Mouse (Mus musculus) megakaryocyte-erythroid progenitor cell, adult 5-6 weeks (primary cell): ENCODE results near the gene Lrch4. TPM values are rescaled to one million over a fixed set of nuclear protein-coding genes. Genes with fewer than 3 reads are reported as not detected.

Experiments used
- ATAC-seq: replicated peaks from 2 replicates; pipeline ENCODE4 v1.8.0; 2016; ENCODE audit warnings: mild to moderate bottlenecking, inconsistent platforms; ENCODE audit not compliant: severe bottlenecking, poor library complexity, low FRiP score, low TSS enrichment
- total RNA-seq, 2 experiments: library from RNA; stranded (forward) in 1 of 2; stranded (reverse) in 1 of 2; fragments of 200-1000, 215-1000 nt in 1 of 2; fragments of >200 nt in 1 of 2; fragmentation: Nextera tagmentation in 1 of 2; gene quantifications; 2 replicates each; pipeline ENCODE4 v1.2.3; 2014 to 2017

The Lrch4 gene
- total RNA-seq, 2 experiments from 2014 or later: 14.7 to 79.5 TPM

DNA sequence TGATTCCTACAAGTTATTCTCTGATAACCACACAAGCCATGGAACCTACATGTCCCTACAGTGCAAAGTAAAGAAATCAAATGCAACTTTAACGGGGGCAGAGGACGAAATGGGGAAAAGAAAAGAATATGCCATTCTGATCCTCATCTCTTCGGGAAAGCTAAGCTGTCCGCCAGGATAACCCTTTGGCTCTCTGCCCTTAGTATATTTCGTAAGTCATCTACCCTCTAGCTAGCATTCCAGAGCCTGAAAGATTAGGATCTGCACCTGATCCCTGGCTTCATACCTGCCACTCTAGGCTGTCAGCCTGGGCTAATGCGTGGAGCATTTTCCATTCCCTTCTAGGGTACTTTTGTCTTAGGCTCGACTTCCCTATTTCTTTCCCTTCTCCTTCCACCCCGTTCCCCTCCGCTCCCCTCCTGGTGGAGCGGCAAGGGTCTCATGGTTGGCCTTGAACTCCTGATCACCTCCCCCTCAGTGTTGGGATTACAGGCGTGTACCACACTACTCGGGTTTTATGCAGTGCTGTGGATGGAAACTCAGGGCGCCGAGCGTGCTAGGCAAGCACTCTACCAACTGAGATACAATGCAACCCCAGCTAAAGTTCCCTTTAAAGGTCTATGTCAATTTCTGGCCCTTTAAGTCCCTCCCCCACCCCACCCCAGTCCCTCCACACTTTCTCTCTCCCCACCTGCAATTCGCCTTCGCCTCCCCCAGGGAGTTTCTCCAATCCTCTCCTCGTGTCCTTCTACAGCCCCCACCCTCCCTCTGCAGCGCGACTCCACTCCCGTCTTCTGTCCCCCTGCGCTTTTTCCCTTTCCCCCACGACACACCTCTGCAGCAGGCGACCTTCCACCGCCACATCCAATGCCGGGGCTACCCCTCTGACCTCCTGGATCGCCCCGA, 54.7 kb downstream of the Lrch4 start:
- ATAC-seq: no peak

DNA sequence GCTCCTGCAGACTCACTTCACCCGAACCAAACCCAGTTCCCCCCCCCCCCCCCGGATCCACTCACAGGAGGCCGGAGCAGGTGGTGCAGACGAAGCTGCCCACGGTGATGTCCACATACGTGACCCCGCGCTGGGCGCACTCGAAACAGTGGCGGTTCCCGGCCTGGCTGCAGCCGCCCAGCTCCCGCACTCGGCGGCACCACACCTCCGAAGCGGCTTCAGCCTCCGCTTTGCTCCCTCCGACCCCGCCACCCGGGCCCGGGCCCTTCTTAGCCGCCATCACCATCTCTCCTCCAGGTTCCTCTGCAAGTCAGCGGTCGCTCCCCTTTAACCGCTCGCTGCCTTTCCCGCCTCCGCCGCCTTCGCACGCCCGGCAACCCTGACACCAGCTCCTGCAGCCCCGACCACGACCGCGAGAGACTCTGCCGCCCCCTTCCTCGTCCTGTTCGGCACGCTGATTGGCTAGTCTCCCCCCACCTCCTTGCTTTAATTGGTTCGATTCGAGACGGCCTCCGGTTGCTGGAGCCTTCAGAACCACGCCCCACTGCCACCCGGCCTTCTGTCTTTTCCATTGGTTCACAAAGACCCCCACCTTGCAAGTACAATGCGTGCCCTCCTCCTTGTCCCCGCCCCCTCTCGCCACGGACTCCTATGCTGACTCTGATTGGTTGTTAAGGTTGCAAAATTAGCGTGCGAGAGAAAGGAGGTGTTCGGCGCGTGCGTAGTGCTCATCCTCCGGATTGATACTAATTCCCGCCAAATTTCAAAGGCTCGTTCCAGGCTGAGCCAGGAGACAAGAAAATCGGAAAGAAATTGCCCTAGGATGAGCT, 55.6 kb downstream of the Lrch4 start, which contains the start of gene Agfg2:
Gene Agfg2 (minus strand): TSS at position 433 of the 830 bp plus-strand sequence.
- ATAC-seq: peak; percentile 91

DNA sequence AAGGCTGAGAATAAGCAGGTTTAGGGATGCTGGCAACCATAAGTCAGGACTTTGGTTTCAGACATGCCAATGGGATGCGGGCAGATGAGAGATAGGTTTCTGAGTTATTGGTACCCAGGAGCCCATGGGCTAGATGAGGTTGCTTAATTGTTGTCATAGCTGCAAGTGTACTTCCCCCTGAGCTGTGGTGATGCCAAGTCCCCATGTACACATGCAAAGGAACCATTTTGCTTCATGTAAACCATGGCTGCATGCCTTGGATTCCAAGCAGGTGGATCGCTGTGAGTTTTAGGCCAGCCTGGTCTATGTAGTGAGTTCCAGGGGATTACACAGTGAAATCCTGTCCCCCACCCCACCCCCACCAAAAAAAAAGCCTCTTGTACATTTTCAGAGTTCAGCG, 56.7 kb downstream of the Lrch4 start:
- ATAC-seq: no peak

DNA sequence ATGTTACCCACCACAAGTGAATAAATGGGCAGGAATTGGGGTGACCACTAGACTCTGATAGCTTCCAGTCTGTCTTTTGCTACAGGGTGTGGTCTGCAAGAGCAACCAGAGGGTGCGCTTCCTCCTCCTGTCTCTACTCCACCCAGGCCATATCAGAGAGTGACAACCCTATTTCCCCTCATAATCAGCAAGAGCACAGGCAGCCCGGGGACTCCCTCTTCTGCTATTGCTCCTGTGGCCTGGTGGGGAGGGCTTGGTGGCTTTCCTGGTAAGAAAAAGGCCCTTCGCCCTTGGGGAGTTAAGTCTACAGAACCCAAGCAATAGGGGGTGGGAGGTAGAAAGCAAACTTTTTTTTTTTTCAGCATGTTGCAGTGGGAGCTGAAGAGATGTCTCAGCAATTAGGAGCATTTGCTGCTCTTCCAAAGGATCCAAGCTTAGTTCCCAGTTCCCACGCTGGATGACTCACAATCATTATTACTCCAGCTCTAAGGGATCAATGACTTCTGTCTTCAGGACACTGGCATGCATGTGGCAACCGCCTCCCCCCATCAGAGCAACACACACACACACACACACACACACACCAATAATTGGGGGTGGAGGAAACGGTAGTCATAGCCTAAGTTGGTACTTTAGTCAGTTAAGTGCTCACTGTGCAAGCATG, 57.3 kb downstream of the Lrch4 start:
- ATAC-seq: peak; percentile 87

DNA sequence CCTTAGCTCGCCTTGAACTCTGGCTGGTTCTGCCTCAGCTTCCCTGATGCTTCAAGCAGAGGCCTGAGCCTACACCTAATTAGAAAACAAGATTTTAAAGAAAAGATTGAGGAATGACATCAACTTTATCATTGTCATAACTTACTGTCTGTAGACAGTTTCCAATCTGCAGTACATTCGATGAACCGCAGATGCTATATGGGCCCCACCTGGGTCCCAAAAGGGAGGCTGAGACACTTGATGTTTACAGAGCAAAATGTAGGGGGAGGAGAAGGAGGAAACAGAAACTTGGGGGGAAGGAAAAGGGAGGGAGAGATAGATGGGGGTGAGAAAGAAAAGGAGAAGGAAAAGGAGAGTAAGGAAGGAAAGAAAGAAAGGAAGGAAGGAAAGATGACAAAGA, 61.1 kb downstream of the Lrch4 start:
- ATAC-seq: no peak

DNA sequence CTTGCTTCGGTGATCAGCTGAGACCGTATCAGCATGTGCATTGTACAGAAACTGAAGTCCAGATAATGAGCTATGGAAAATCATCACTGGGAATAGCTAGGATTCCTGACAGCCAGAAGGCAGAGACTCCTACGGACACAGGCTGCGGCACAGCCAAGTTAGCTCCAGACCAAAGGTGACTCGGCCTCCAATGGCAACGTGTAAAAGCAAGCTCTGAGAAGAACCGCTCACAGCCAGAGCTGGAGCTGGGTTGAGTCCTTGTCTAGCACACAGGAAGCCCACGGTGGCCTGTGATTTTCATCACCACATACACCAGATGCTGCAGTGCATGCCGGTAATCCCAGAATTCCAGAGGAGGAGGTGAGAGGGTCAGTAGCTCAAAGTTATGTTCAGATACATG, 61.6 kb downstream of the Lrch4 start:
- no peak for ATAC-seq

Other genes with a start within 250 kb of the Lrch4 start
- 0.02 and 0.92 TPM in 2 replicates for gene Zan, start 152.1 kb upstream of the Lrch4 start, total RNA-seq (2014; fragmentation: Nextera tagmentation)
- 0.05 and 0.11 TPM in 2 replicates for gene Zan, start 152.1 kb upstream of the Lrch4 start, total RNA-seq (2017)
- 51.2 and 51.5 TPM in 2 replicates for gene Pop7, start 126.6 kb upstream of the Lrch4 start, total RNA-seq (2014; fragmentation: Nextera tagmentation)
- 26.6 and 34.2 TPM in 2 replicates for gene Pop7, start 126.6 kb upstream of the Lrch4 start, total RNA-seq (2017)
- gene Gigyf1, start 110.6 kb upstream of the Lrch4 start, total RNA-seq (2014; fragmentation: Nextera tagmentation): 19.8 and 39.2 TPM in 2 replicates
- gene Gigyf1, start 110.6 kb upstream of the Lrch4 start, total RNA-seq (2017): 7.9 and 10.8 TPM in 2 replicates
- not detected in 2 replicates for gene Epo, start 95.9 kb upstream of the Lrch4 start, total RNA-seq (2014; fragmentation: Nextera tagmentation)
- gene Epo, start 95.9 kb upstream of the Lrch4 start, total RNA-seq (2017): not detected in 2 replicates
- gene Gnb2, start 95.6 kb upstream of the Lrch4 start, total RNA-seq (2014; fragmentation: Nextera tagmentation): 367 and 396 TPM in 2 replicates
- 155 and 173 TPM in 2 replicates for gene Gnb2, start 95.6 kb upstream of the Lrch4 start, total RNA-seq (2017)
- not detected in 2 replicates for gene Actl6b, start 75.6 kb upstream of the Lrch4 start, total RNA-seq (2014; fragmentation: Nextera tagmentation)
- not detected in 2 replicates for gene Actl6b, start 75.6 kb upstream of the Lrch4 start, total RNA-seq (2017)
- 166 and 215 TPM in 2 replicates for gene Tfr2, start 59.3 kb upstream of the Lrch4 start, total RNA-seq (2014; fragmentation: Nextera tagmentation)
- 94.7 and 144 TPM in 2 replicates for gene Tfr2, start 59.3 kb upstream of the Lrch4 start, total RNA-seq (2017)
- gene Mospd3, start 28.1 kb upstream of the Lrch4 start, total RNA-seq (2014; fragmentation: Nextera tagmentation): 258 and 312 TPM in 2 replicates
- 15.8 and 18.8 TPM in 2 replicates for gene Mospd3, start 28.1 kb upstream of the Lrch4 start, total RNA-seq (2017)
- 3.5 TPM in 1 of 2 replicates, not detected in the other for gene Pcolce, start 15.3 kb upstream of the Lrch4 start, total RNA-seq (2014; fragmentation: Nextera tagmentation)
- gene Pcolce, start 15.3 kb upstream of the Lrch4 start, total RNA-seq (2017): 0.34 TPM in 1 of 2 replicates, not detected in the other
- gene Fbxo24, start 119 bp upstream of the Lrch4 start, total RNA-seq (2014; fragmentation: Nextera tagmentation): not detected in 2 replicates
- not detected in 2 replicates for gene Fbxo24, start 119 bp upstream of the Lrch4 start, total RNA-seq (2017)
- 19.5 and 22.4 TPM in 2 replicates for gene Gm20605, start 54 bp downstream of the Lrch4 start, total RNA-seq (2014; fragmentation: Nextera tagmentation)
- 2.8 and 3.1 TPM in 2 replicates for gene Gm20605, start 54 bp downstream of the Lrch4 start, total RNA-seq (2017)
- 45.8 and 69.9 TPM in 2 replicates for gene Sap25, start 12.2 kb downstream of the Lrch4 start, total RNA-seq (2014; fragmentation: Nextera tagmentation)
- 10.0 and 12.9 TPM in 2 replicates for gene Sap25, start 12.2 kb downstream of the Lrch4 start, total RNA-seq (2017)
- gene Irs3, start 16.6 kb downstream of the Lrch4 start, total RNA-seq (2014; fragmentation: Nextera tagmentation): not detected in 2 replicates
- 0.80 TPM in 1 of 2 replicates, not detected in the other for gene Irs3, start 16.6 kb downstream of the Lrch4 start, total RNA-seq (2017)
- gene Agfg2, start 55.6 kb downstream of the Lrch4 start, total RNA-seq (2014; fragmentation: Nextera tagmentation): 22.7 and 37.5 TPM in 2 replicates
- gene Agfg2, start 55.6 kb downstream of the Lrch4 start, total RNA-seq (2017): 17.0 TPM in 2 replicates
- gene Nyap1, start 112.5 kb downstream of the Lrch4 start, total RNA-seq (2014; fragmentation: Nextera tagmentation): 0.57 TPM in 1 of 2 replicates, not detected in the other
- not detected in 2 replicates for gene Nyap1, start 112.5 kb downstream of the Lrch4 start, total RNA-seq (2017)
- 45.4 and 55.2 TPM in 2 replicates for gene Tsc22d4, start 116.6 kb downstream of the Lrch4 start, total RNA-seq (2014; fragmentation: Nextera tagmentation)
- gene Tsc22d4, start 116.6 kb downstream of the Lrch4 start, total RNA-seq (2017): 43.0 and 66.3 TPM in 2 replicates
- gene Ppp1r35, start 149.7 kb downstream of the Lrch4 start, total RNA-seq (2014; fragmentation: Nextera tagmentation): 40.6 and 60.7 TPM in 2 replicates
- gene Ppp1r35, start 149.7 kb downstream of the Lrch4 start, total RNA-seq (2017): 30.0 and 60.2 TPM in 2 replicates
- 59.2 and 84.0 TPM in 2 replicates for gene Mepce, start 158.5 kb downstream of the Lrch4 start, total RNA-seq (2014; fragmentation: Nextera tagmentation)
- 22.0 and 26.7 TPM in 2 replicates for gene Mepce, start 158.5 kb downstream of the Lrch4 start, total RNA-seq (2017)
- gene Zcwpw1, start 158.7 kb downstream of the Lrch4 start, total RNA-seq (2014; fragmentation: Nextera tagmentation): 4.2 and 5.5 TPM in 2 replicates
- 7.8 and 18.7 TPM in 2 replicates for gene Zcwpw1, start 158.7 kb downstream of the Lrch4 start, total RNA-seq (2017)
- 6.5 TPM in 1 of 2 replicates, not detected in the other for gene Pilra, start 207.2 kb downstream of the Lrch4 start, total RNA-seq (2014; fragmentation: Nextera tagmentation)
- gene Pilra, start 207.2 kb downstream of the Lrch4 start, total RNA-seq (2017): not detected in 2 replicates
- not detected in 2 replicates for gene Pilrb1, start 229.0 kb downstream of the Lrch4 start, total RNA-seq (2014; fragmentation: Nextera tagmentation)
- not detected in 2 replicates for gene Pilrb1, start 229.0 kb downstream of the Lrch4 start, total RNA-seq (2017)
- 1.5 TPM in 1 of 2 replicates, not detected in the other for gene Pilrb2, start 242.7 kb downstream of the Lrch4 start, total RNA-seq (2014; fragmentation: Nextera tagmentation)
- not detected in 2 replicates for gene Pilrb2, start 242.7 kb downstream of the Lrch4 start, total RNA-seq (2017)